Mouse (Mus musculus): ENCODE measurements around the gene Gsg1l. TPM values are rescaled to one million over a fixed set of nuclear protein-coding genes. Genes with fewer than 3 reads are reported as not detected.

The Gsg1l gene
- polyA plus RNA-seq, 1 experiment from 2014 or later = 0.70 TPM

DNA sequence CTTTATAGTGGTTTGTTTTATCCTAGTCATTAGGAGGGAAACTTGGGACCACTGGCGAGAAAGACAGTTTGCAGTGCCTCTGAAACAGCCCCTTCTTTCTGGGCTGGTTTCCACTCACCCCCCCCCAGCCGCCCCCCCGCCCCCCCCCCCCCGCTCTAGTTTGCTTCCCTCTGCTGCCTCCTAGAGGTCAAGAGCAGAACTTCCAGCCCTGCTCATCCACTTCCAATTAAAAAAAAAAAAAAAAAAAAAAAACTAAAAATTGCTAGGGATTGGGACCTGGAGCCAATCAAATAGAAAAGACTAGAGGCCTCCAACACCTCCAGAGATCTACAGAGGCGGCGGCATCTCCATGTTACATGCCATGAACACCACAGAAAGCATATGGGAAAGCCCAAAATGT is 5.9 kb upstream of the Gsg1l start:
- WGBS = 23% methylated on average over 4 of the region's 6 CpGs
- no peaks in the 10 kb centered on the region for H3K9me3 ChIP-seq (replicated peaks; ENCODE audit: control insufficient read depth, low read length)
- H3K4me1 ChIP-seq (ENCODE audit: control insufficient read depth, insufficient read depth, low read length) = no peaks in the 10 kb centered on the region
- H3K4me2 ChIP-seq (ENCODE audit: low read depth, low read length) = no peak overlapping the region
- ATAC-seq (replicated peaks; ENCODE audit: insufficient number of reproducible peaks, low FRiP score, low TSS enrichment, low read depth) (no peak), DNase-seq (ENCODE audit: low spot score) (peak; percentile 53)
- H3K4me3 ChIP-seq (ENCODE audit: low read depth, low read length) = no peak overlapping the region
- H3K36me3 ChIP-seq (replicated peaks; ENCODE audit: control insufficient read depth, insufficient read depth, low read depth, low read length) = no peaks in the 10 kb centered on the region
- no peak overlapping the region for H3K9ac ChIP-seq (replicated peaks; ENCODE audit: low read length)
- no peak overlapping the region for H3K27ac ChIP-seq (replicated peaks; ENCODE audit: low read depth, low read length)
- H3K27me3 ChIP-seq (ENCODE audit: control insufficient read depth, insufficient read depth, low read length) = peaks cover 12% of the 10 kb centered on the region

GRCm38 (mm10) chr7:126087602-126088001 is 5.4 kb upstream of the Gsg1l start:
- 0 out of 2 replicates have a peak, but pooled peaks cover under 1% of the 10 kb centered on the region for H3K4me1 ChIP-seq (ENCODE audit: control insufficient read depth, insufficient read depth, low read length)
- no peak overlapping the region for H3K27ac ChIP-seq (replicated peaks; ENCODE audit: low read depth, low read length)
- H3K9me3 ChIP-seq (replicated peaks; ENCODE audit: control insufficient read depth, low read length) = no peaks in the 10 kb centered on the region
- no peaks in the 10 kb centered on the region for H3K36me3 ChIP-seq (replicated peaks; ENCODE audit: control insufficient read depth, insufficient read depth, low read depth, low read length)
- H3K27me3 ChIP-seq (ENCODE audit: control insufficient read depth, insufficient read depth, low read length) = peaks cover 17% of the 10 kb centered on the region
- WGBS = 72% methylated on average over 10 of the region's 10 CpGs
- H3K4me3 ChIP-seq (ENCODE audit: low read depth, low read length) = no peak overlapping the region
- no peak overlapping the region for H3K4me2 ChIP-seq (ENCODE audit: low read depth, low read length)
- ATAC-seq (replicated peaks; ENCODE audit: insufficient number of reproducible peaks, low FRiP score, low TSS enrichment, low read depth) = no peak
- DNase-seq (ENCODE audit: low spot score) = no peak
- H3K9ac ChIP-seq (replicated peaks; ENCODE audit: low read length) = no peak overlapping the region

GRCm38 (mm10) chr7:126086321-126086741 is 4.1 kb upstream of the Gsg1l start:
- Histone ChIP-seq H3K4me1 (ENCODE audit: control insufficient read depth, insufficient read depth, low read length) (peaks cover 6% of the 10 kb centered on the region; the same call in 1 of the 2 replicates), H3K27me3 (ENCODE audit: control insufficient read depth, insufficient read depth, low read length) (peaks cover 30% of the 10 kb centered on the region), H3K27ac (replicated peaks; ENCODE audit: low read depth, low read length) (no peak overlapping the region), H3K4me2 (ENCODE audit: low read depth, low read length) (no peak overlapping the region), H3K9ac (replicated peaks; ENCODE audit: low read length) (no peak overlapping the region), H3K9me3 (replicated peaks; ENCODE audit: control insufficient read depth, low read length) (no peaks in the 10 kb centered on the region), H3K4me3 (ENCODE audit: low read depth, low read length) (no peak overlapping the region), H3K36me3 (replicated peaks; ENCODE audit: control insufficient read depth, insufficient read depth, low read depth, low read length) (no peaks in the 10 kb centered on the region)
- ATAC-seq (replicated peaks; ENCODE audit: insufficient number of reproducible peaks, low FRiP score, low TSS enrichment, low read depth) (no peak), DNase-seq (ENCODE audit: low spot score) (peak; percentile 50)
- 22% methylated on average over 6 of the region's 6 CpGs for WGBS

- WGBS = 93% methylated on average over 9 of the region's 9 CpGs
- ATAC-seq (replicated peaks; ENCODE audit: insufficient number of reproducible peaks, low FRiP score, low TSS enrichment, low read depth) (no peak), DNase-seq (ENCODE audit: low spot score) (no peak)
- Histone ChIP-seq H3K4me2 (ENCODE audit: low read depth, low read length) (no peak overlapping the region), H3K4me1 (ENCODE audit: control insufficient read depth, insufficient read depth, low read length) (peaks cover 6% of the 10 kb centered on the region; the same call in 1 of the 2 replicates), H3K27ac (replicated peaks; ENCODE audit: low read depth, low read length) (no peak overlapping the region), H3K9ac (replicated peaks; ENCODE audit: low read length) (no peak overlapping the region), H3K36me3 (replicated peaks; ENCODE audit: control insufficient read depth, insufficient read depth, low read depth, low read length) (no peaks in the 10 kb centered on the region), H3K9me3 (replicated peaks; ENCODE audit: control insufficient read depth, low read length) (no peaks in the 10 kb centered on the region), H3K27me3 (ENCODE audit: control insufficient read depth, insufficient read depth, low read length) (peaks cover 42% of the 10 kb centered on the region), H3K4me3 (ENCODE audit: low read depth, low read length) (no peak overlapping the region)
Observed at GRCm38 (mm10) chr7:126085154-126085553, 2.9 kb upstream of the Gsg1l start.

DNA sequence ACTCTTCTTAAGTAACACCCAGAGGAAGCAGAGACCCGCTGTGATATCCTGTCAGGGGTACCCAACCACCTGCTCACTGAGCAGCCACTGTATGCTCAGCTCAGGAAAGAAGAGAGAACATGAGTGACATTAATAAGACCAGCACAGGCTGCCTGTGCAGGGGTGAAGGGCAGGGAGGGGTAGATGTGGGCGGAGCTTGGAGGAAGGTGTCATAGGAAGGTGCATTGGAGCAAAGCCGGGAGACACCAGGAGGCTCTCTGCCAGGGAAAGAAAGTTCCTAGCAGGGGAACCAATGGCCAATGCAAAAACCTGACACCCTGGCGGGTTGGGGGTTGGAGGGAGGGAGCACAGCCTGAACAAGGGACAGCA is 1.8 kb upstream of the Gsg1l start:
- ATAC-seq (replicated peaks; ENCODE audit: insufficient number of reproducible peaks, low FRiP score, low TSS enrichment, low read depth) (no peak), DNase-seq (ENCODE audit: low spot score) (no peak)
- Histone ChIP-seq H3K4me3 (ENCODE audit: low read depth, low read length) (no peak overlapping the region), H3K4me1 (ENCODE audit: control insufficient read depth, insufficient read depth, low read length) (peaks cover 6% of the 10 kb centered on the region; the same call in 1 of the 2 replicates), H3K27me3 (ENCODE audit: control insufficient read depth, insufficient read depth, low read length) (peaks cover 45% of the 10 kb centered on the region), H3K36me3 (replicated peaks; ENCODE audit: control insufficient read depth, insufficient read depth, low read depth, low read length) (no peaks in the 10 kb centered on the region), H3K9ac (replicated peaks; ENCODE audit: low read length) (no peak overlapping the region), H3K4me2 (ENCODE audit: low read depth, low read length) (no peak overlapping the region), H3K9me3 (replicated peaks; ENCODE audit: control insufficient read depth, low read length) (no peaks in the 10 kb centered on the region), H3K27ac (replicated peaks; ENCODE audit: low read depth, low read length) (no peak overlapping the region)
- 9% methylated on average over 4 of the region's 4 CpGs for WGBS

DNA sequence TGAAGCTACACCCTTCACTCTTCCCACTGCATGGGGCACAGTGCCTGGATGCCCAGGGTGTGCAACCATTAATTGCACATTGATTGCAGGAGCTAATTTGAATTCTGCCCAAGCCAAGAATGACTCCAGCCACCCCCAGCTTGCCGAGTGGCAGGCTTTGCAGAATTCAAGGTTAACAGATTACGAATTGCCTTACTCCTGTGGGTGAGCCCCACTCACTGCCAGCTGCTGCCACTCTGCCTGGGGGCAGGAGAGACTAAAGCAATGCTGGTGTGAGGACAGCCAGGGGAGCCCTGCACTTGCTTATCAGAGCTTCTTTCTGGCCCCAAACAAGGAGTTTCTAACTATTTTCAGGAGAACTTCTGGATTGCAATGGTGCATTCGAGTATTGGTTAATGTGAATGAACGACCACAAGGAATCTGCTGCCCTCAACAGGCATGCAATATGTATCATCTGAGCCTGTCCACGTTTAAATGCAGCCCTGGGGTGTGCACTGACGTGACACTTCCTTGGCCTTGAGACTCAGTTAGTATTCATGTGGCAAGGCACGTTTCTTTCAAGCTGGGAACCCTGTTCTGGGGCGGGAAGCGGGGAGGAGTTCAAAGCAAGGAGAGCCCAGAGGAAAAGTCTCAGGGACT is 1.2 kb upstream of the Gsg1l start:
- Histone ChIP-seq H3K4me3 (ENCODE audit: low read depth, low read length) (no peak overlapping the region), H3K36me3 (replicated peaks; ENCODE audit: control insufficient read depth, insufficient read depth, low read depth, low read length) (no peaks in the 10 kb centered on the region), H3K4me1 (ENCODE audit: control insufficient read depth, insufficient read depth, low read length) (peaks cover 6% of the 10 kb centered on the region; the same call in 1 of the 2 replicates), H3K27me3 (ENCODE audit: control insufficient read depth, insufficient read depth, low read length) (peaks cover 45% of the 10 kb centered on the region), H3K4me2 (ENCODE audit: low read depth, low read length) (no peak overlapping the region), H3K9ac (replicated peaks; ENCODE audit: low read length) (no peak overlapping the region), H3K27ac (replicated peaks; ENCODE audit: low read depth, low read length) (no peak overlapping the region), H3K9me3 (replicated peaks; ENCODE audit: control insufficient read depth, low read length) (no peaks in the 10 kb centered on the region)
- DNase-seq (ENCODE audit: low spot score) (no peak), ATAC-seq (replicated peaks; ENCODE audit: insufficient number of reproducible peaks, low FRiP score, low TSS enrichment, low read depth) (no peak)
- 23% methylated on average over 9 of the region's 9 CpGs for WGBS

DNA sequence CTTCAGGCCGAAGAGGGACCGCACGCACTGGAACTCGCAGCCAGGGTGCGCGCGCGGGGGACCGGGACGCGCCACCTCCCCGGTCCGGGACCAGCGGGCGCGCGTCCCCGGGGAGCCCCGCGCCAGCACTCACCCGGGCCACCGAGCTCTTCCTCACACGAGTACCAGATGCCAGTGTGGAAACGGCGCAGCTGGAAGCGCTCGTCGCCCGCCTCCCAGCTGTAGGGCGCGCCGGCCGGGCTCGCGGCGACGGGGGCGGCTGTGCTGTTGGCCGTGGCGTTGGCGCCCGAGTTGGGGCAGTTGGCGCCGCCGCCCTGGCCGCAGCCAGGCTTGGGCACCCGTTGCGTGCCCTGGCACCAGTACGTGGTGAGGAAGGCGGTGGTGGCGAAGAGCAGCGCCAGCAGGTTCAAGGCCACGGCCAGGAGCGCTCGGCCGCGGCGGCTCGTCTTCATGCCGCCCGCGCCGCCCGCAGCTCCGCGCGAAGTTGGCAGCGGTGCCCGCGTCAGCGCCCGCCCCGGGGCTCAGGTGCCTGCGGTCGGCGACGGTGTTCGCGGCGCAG is 405 bp downstream of the Gsg1l start:
- Histone ChIP-seq H3K27ac (replicated peaks; ENCODE audit: low read depth, low read length) (no peak overlapping the region), H3K9ac (replicated peaks; ENCODE audit: low read length) (peak overlapping the region; percentile 50)
- DNase-seq (ENCODE audit: low spot score) = no peak

GRCm38 (mm10) chr7:126080949-126081654 is 1.1 kb downstream of the Gsg1l start:
- ATAC-seq (replicated peaks; ENCODE audit: insufficient number of reproducible peaks, low FRiP score, low TSS enrichment, low read depth) (no peak), DNase-seq (ENCODE audit: low spot score) (no peak)
- peaks cover 45% of the 10 kb centered on the region for H3K27me3 ChIP-seq (ENCODE audit: control insufficient read depth, insufficient read depth, low read length)

More for the DNA sequence above, 405 bp downstream of the Gsg1l start:
- Histone ChIP-seq H3K4me1 (ENCODE audit: control insufficient read depth, insufficient read depth, low read length) (peaks cover 6% of the 10 kb centered on the region; the same call in 1 of the 2 replicates), H3K4me2 (ENCODE audit: low read depth, low read length) (peak overlapping the region; percentile 99), H3K4me3 (ENCODE audit: low read depth, low read length) (peak overlapping the region; percentile 58), H3K9me3 (replicated peaks; ENCODE audit: control insufficient read depth, low read length) (no peaks in the 10 kb centered on the region), H3K27me3 (ENCODE audit: control insufficient read depth, insufficient read depth, low read length) (peaks cover 45% of the 10 kb centered on the region), H3K36me3 (replicated peaks; ENCODE audit: control insufficient read depth, insufficient read depth, low read depth, low read length) (no peaks in the 10 kb centered on the region)
- no peak for ATAC-seq (replicated peaks; ENCODE audit: insufficient number of reproducible peaks, low FRiP score, low TSS enrichment, low read depth)
- WGBS = under 1% methylated on average over 67 of the region's 80 CpGs

More at GRCm38 (mm10) chr7:126080949-126081654, 1.1 kb downstream of the Gsg1l start:
- Histone ChIP-seq H3K36me3 (replicated peaks; ENCODE audit: control insufficient read depth, insufficient read depth, low read depth, low read length) (no peaks in the 10 kb centered on the region), H3K4me1 (ENCODE audit: control insufficient read depth, insufficient read depth, low read length) (peaks cover 6% of the 10 kb centered on the region; the same call in 1 of the 2 replicates), H3K4me2 (ENCODE audit: low read depth, low read length) (peak overlapping the region; percentile 99), H3K9me3 (replicated peaks; ENCODE audit: control insufficient read depth, low read length) (no peaks in the 10 kb centered on the region), H3K4me3 (ENCODE audit: low read depth, low read length) (peak overlapping the region; percentile 58), H3K9ac (replicated peaks; ENCODE audit: low read length) (peak overlapping the region; percentile 50; the same call in 1 of the 2 replicates), H3K27ac (replicated peaks; ENCODE audit: low read depth, low read length) (no peak overlapping the region)
- 14% methylated on average over 16 of the region's 16 CpGs for whole genome bisulfite sequencing

Measured in embryonic facial prominence, embryonic 11.5 days (tissue).